Mouse (Mus musculus): ENCODE results near the gene Sox14. TPM values are rescaled to one million over a fixed set of nuclear protein-coding genes. Genes with fewer than 3 reads are reported as not detected.

The Sox14 gene
- polyA plus RNA-seq (2017; shearing (Covaris generic)): not detected

GRCm38 (mm10) chr9:99875618-99876372 is at the start of gene Sox14:
TSS of gene Sox14 (minus strand) at chr9:99876170.

Other genes with a start within 250 kb of the Sox14 start
- gene Dzip1l, start 246.7 kb downstream of the Sox14 start, polyA plus RNA-seq (2017; shearing (Covaris generic)): not detected
- gene Cldn18, start 158.9 kb downstream of the Sox14 start, polyA plus RNA-seq (2017; shearing (Covaris generic)): 0.26 TPM

Measured in effector memory CD4-positive, alpha-beta T cell, adult 5 months (primary cell).